Comparison of ENCODE assay signal across 7 mouse cellular contexts in the genomic region with DNA sequence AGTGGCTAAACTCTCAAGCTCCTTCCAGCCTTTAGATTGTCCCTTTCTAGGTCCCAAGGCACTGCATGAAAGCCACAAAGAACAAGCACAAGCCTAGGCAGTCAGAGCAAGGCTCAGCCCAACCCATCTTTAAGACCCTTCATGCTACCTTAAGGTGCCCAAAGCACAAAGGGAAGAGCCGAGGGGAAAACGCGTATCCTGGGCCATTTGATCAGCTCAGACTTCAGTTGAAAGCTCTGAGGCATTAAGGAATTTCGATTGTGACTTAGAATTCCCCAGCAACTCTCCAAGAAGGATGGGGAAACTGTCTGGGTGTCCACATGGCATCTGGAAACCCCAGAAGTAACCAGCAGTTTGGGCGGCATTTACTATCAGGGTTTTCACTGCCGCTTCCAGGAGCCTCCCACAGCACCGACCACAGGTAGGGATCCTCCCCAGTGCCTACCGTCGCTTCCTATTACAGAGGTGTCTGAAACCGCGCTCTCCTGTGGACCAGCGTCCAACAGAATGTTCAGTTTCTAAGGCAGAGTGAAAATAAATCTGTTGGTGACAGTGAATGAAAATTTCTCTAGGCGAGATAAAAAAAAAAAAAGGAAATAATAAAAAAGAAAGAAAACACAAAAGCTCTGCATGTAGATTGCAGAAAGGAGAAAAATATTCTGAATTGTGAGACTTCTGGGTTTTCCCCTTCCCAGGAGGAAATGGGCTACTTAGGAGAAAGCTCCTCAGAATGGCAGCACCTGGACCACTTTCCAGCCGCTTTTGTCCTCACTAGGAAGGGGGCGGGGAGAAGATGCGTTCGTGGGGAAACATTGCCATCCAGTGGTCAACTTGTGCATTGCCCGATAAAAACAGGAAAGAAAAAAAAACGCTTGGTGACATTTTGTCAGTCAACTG.
DNase-seq lines count a peak whose midpoint lies in the region; ATAC-seq lines count a peak whose summit lies in the region.

No protein-coding gene starts in this region.

- peak overlapping the region; percentile 57 for H3K4me2 ChIP-seq in midbrain, embryonic 12.5 days (replicated peaks)
- H3K4me2 ChIP-seq in stomach, embryonic 16.5 days (ENCODE audit: low read depth, low read length), result peak overlapping the region; percentile 63

- peak; percentile 70; the same call in 1 of the 2 replicates for ATAC-seq in midbrain, embryonic 12.5 days (ENCODE audit: low FRiP score, low read depth)
- ATAC-seq in stomach, embryonic 16.5 days (ENCODE audit: insufficient read depth, low FRiP score), result peak; percentile 47; the same call in 1 of the 2 replicates

- peaks cover 6% of the 10 kb centered on the region; the same call in 1 of the 2 replicates for H3K4me1 ChIP-seq in midbrain, embryonic 12.5 days
- no peaks in the 10 kb centered on the region; the same call in 1 of the 2 replicates for H3K4me1 ChIP-seq in stomach, embryonic 16.5 days (ENCODE audit: control insufficient read depth, insufficient read depth, low read length)

- peak overlapping the region; percentile 81 for H3K27ac ChIP-seq in midbrain, embryonic 12.5 days (replicated peaks)
- no peak overlapping the region for H3K27ac ChIP-seq in stomach, embryonic 16.5 days (ENCODE audit: low read length)

- H3K4me3 ChIP-seq in midbrain, embryonic 12.5 days, result peak overlapping the region; percentile 33
- peak overlapping the region; percentile 42 for H3K4me3 ChIP-seq in stomach, embryonic 16.5 days (replicated peaks; ENCODE audit: low read length)

- H3K9me3 ChIP-seq in midbrain, embryonic 12.5 days, result 0 out of 2 replicates have a peak, but pooled peaks cover 3% of the 10 kb centered on the region
- H3K9me3 ChIP-seq in stomach, embryonic 16.5 days (replicated peaks; ENCODE audit: control insufficient read depth, low read length), result no peaks in the 10 kb centered on the region

- peak; percentile 45 for DNase-seq in adrenal gland, adult 2 months
- peak; percentile 85 to 88 for DNase-seq in cerebellum, postnatal 14 days
- peak; percentile 48 to 72 for DNase-seq in frontal cortex, postnatal 25 days (ENCODE audit: low spot score in 2 of 2)
- DNase-seq in hindlimb bud, embryonic 11.5 days (ENCODE audit: extremely low spot score, low read depth, low spot score), result peak; percentile 76
- peak; percentile 14 to 63 for DNase-seq in left cerebral cortex, adult 8-10 months (ENCODE audit: low spot score in 2 of 2)

- WGBS in midbrain, embryonic 12.5 days, result 6% methylated on average over 19 of the region's 19 CpGs
- WGBS in stomach, embryonic 16.5 days, result 7% methylated on average over 19 of the region's 19 CpGs

- no peaks in the 10 kb centered on the region for H3K27me3 ChIP-seq in midbrain, embryonic 12.5 days
- no peaks in the 10 kb centered on the region for H3K27me3 ChIP-seq in stomach, embryonic 16.5 days (ENCODE audit: control insufficient read depth, insufficient read depth, low read length)

- H3K36me3 ChIP-seq in midbrain, embryonic 12.5 days, result no peaks in the 10 kb centered on the region
- H3K36me3 ChIP-seq in stomach, embryonic 16.5 days (ENCODE audit: control insufficient read depth, insufficient read depth, low read length), result no peaks in the 10 kb centered on the region

- H3K9ac ChIP-seq in midbrain, embryonic 12.5 days (replicated peaks), result peak overlapping the region; percentile 50
- peak overlapping the region; percentile 52; the same call in 1 of the 2 replicates for H3K9ac ChIP-seq in stomach, embryonic 16.5 days (ENCODE audit: low read length)
